Mouse (Mus musculus) ES-Bruce4 (cell line): ENCODE results near the gene Slfn1. TPM values are rescaled to one million over a fixed set of nuclear protein-coding genes. Genes with fewer than 3 reads are reported as not detected.

Experiments used
- H3K27ac ChIP-seq: 2 replicates; pipeline ENCODE4 v1.5.1; 2012; ENCODE audit warnings: low read length, inconsistent platforms; ENCODE audit not compliant: insufficient read depth
- H3K27me3 ChIP-seq: 2 replicates; pipeline ENCODE4 v1.6.1; 2012; ENCODE audit warnings: mild to moderate bottlenecking, low read length, inconsistent platforms; ENCODE audit not compliant: control insufficient read depth, poor library complexity, insufficient read depth, severe bottlenecking
- H3K36me3 ChIP-seq: 2 replicates; pipeline ENCODE4 v1.6.1; 2012; ENCODE audit warnings: inconsistent platforms, mild to moderate bottlenecking, low read length, moderate library complexity; ENCODE audit not compliant: control insufficient read depth, poor library complexity, insufficient read depth, severe bottlenecking
- H3K4me1 ChIP-seq: one replicate; pipeline ENCODE4 v1.8.1; 2011; ENCODE audit warnings: low read length; ENCODE audit not compliant: control insufficient read depth, insufficient read depth
- H3K4me3 ChIP-seq: 2 replicates; pipeline ENCODE4 v1.5.1; 2011; ENCODE audit warnings: low read depth, mild to moderate bottlenecking, low read length
- H3K9ac ChIP-seq: 2 replicates; pipeline ENCODE4 v1.6.1; 2012; ENCODE audit warnings: low read depth, mild to moderate bottlenecking, inconsistent platforms; ENCODE audit not compliant: poor library complexity, severe bottlenecking
- H3K9me3 ChIP-seq: replicated peaks from 2 replicates; pipeline ENCODE4 v1.6.1; 2012; ENCODE audit warnings: mild to moderate bottlenecking, low read length, inconsistent platforms; ENCODE audit not compliant: control insufficient read depth, poor library complexity, insufficient read depth, severe bottlenecking
- CTCF ChIP-seq: IDR thresholded peaks from one replicate; pipeline ENCODE4 v1.8.1; 2011; ENCODE audit warnings: low read depth, low read length
- EP300 ChIP-seq: IDR thresholded peaks from 2 replicates; pipeline ENCODE4 v1.6.1; 2011; ENCODE audit warnings: low read depth, low read length; ENCODE audit not compliant: insufficient read depth
- POLR2A ChIP-seq: IDR thresholded peaks from one replicate; pipeline ENCODE4 v1.8.1; 2011; ENCODE audit warnings: low read length; ENCODE audit not compliant: insufficient read depth
- polyA plus RNA-seq: library from polyadenylated mRNA; stranded (reverse); fragments of >200 nt; gene quantifications from 2 replicates; pipeline ENCODE4 v1.2.4, GENCODE M21; 2011; ENCODE audit warnings: low read depth; ENCODE audit not compliant: missing spikeins, insufficient read depth, insufficient read length

Slfn1 gene
- polyA plus RNA-seq, 1 experiment = not detected

GRCm38 (mm10) chr11:83079487-83080199 lies 37.0 kb upstream of the Slfn1 start:
- Histone ChIP-seq H3K4me3 (no peak overlapping the region), H3K27ac (no peak overlapping the region), H3K9ac (no peak overlapping the region), H3K36me3 (no peaks in the 10 kb centered on the region), H3K9me3 (peaks cover 16% of the 10 kb centered on the region), H3K27me3 (no peaks in the 10 kb centered on the region), H3K4me1 (peaks cover 3% of the 10 kb centered on the region)
- TF ChIP-seq POLR2A (no peak), CTCF (no peak), EP300 (no peak)

GRCm38 (mm10) chr11:83082741-83083473 lies 33.7 kb upstream of the Slfn1 start:
- TF ChIP-seq EP300 = no peak
- TF ChIP-seq CTCF = no peak
- TF ChIP-seq POLR2A = no peak
- no peaks in the 10 kb centered on the region for H3K36me3 ChIP-seq
- H3K4me3 ChIP-seq = no peak overlapping the region
- peaks cover 3% of the 10 kb centered on the region for H3K4me1 ChIP-seq
- peaks cover 25% of the 10 kb centered on the region for H3K9me3 ChIP-seq
- H3K27me3 ChIP-seq = no peaks in the 10 kb centered on the region
- H3K27ac ChIP-seq = no peak overlapping the region
- no peak overlapping the region for H3K9ac ChIP-seq

DNA sequence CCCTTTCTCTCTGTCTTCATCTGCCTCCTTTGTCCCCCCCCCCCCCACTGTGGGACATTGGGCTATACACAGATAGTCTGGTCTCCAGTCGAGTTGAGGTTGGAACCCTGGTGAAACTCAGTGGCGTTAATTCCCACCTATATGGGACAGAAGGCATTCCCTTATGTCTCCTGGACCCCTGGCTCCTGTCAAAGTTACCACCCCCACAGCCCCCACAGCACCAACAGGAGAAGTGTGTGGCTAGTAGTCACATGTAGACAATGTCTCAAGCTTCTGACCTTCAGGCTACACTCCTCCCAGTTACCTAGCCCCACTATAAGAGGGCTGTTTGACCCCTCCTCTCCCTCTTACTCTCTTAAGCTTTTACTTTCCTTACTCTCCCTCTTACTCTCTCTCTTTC lies 32.5 kb upstream of the Slfn1 start:
- no peak overlapping the region for H3K27ac ChIP-seq
- H3K27me3 ChIP-seq = no peaks in the 10 kb centered on the region
- H3K4me1 ChIP-seq = no peaks in the 10 kb centered on the region
- no peak overlapping the region for H3K9ac ChIP-seq
- no peak overlapping the region for H3K4me3 ChIP-seq
- TF ChIP-seq EP300 (no peak), CTCF (no peak), POLR2A (no peak)
- H3K36me3 ChIP-seq = no peaks in the 10 kb centered on the region
- peaks cover 27% of the 10 kb centered on the region for H3K9me3 ChIP-seq

- no peaks in the 10 kb centered on the region for H3K27me3 ChIP-seq
- H3K36me3 ChIP-seq = no peaks in the 10 kb centered on the region
- peaks cover 27% of the 10 kb centered on the region for H3K9me3 ChIP-seq
- H3K4me1 ChIP-seq = no peaks in the 10 kb centered on the region
- no peak overlapping the region for H3K4me3 ChIP-seq
- H3K27ac ChIP-seq = no peak overlapping the region
- no peak for TF ChIP-seq CTCF
- TF ChIP-seq EP300 = no peak
- TF ChIP-seq POLR2A = no peak
- H3K9ac ChIP-seq = no peak overlapping the region
These were observed 31.9 kb upstream of the Slfn1 start for GRCm38 (mm10) chr11:83084761-83085160.

GRCm38 (mm10) chr11:83115138-83115537 lies 1.5 kb upstream of the Slfn1 start:
- no peak for TF ChIP-seq EP300
- TF ChIP-seq CTCF = no peak
- TF ChIP-seq POLR2A = no peak
- Histone ChIP-seq H3K4me3 (no peak overlapping the region), H3K9me3 (no peaks in the 10 kb centered on the region), H3K9ac (no peak overlapping the region), H3K4me1 (no peaks in the 10 kb centered on the region), H3K36me3 (no peaks in the 10 kb centered on the region), H3K27me3 (no peaks in the 10 kb centered on the region), H3K27ac (no peak overlapping the region)

GRCm38 (mm10) chr11:83118056-83118455 lies 1.4 kb downstream of the Slfn1 start:
- Histone ChIP-seq H3K4me3 (no peak overlapping the region), H3K9ac (no peak overlapping the region), H3K27me3 (no peaks in the 10 kb centered on the region), H3K4me1 (no peaks in the 10 kb centered on the region), H3K27ac (no peak overlapping the region), H3K9me3 (no peaks in the 10 kb centered on the region), H3K36me3 (no peaks in the 10 kb centered on the region)
- TF ChIP-seq POLR2A (no peak), CTCF (no peak), EP300 (no peak)
